Mouse (Mus musculus) hindbrain, embryonic 16.5 days (tissue): Measurements from ENCODE around the gene Fgf15. TPM values are rescaled to one million over a fixed set of nuclear protein-coding genes. Genes with fewer than 3 reads are reported as not detected.
A peak's percentile ranks its signal among the peaks of the same experiment; 100 is the strongest.

Source experiments
- ATAC-seq: fragments of 200-750 bp; cut with Nextera tagmentation; 2 replicates; pipeline ENCODE4 v1.8.0; 2017; ENCODE audit warnings: moderate TSS enrichment, moderate library complexity
- H3K27ac ChIP-seq: fragments of 300-500 bp; sonication (generic); 2 replicates; pipeline ENCODE4 v1.5.1; 2014; ENCODE audit warnings: low read depth, mild to moderate bottlenecking, control low read depth, low read length, moderate library complexity
- H3K27me3 ChIP-seq: fragments of 300-500 bp; sonication (generic); replicated peaks from 2 replicates; pipeline ENCODE4 v1.6.1; 2014; ENCODE audit warnings: low read length; ENCODE audit not compliant: control insufficient read depth, insufficient read depth
- H3K36me3 ChIP-seq: fragments of 300-500 bp; sonication (generic); 2 replicates; pipeline ENCODE4 v1.6.1; 2014; ENCODE audit warnings: mild to moderate bottlenecking, low read length, moderate library complexity, mixed read lengths; ENCODE audit not compliant: control insufficient read depth, insufficient read depth
- H3K4me1 ChIP-seq: fragments of 300-500 bp; sonication (generic); 2 replicates; pipeline ENCODE4 v1.6.1; 2014; ENCODE audit warnings: low read depth, low read length; ENCODE audit not compliant: control insufficient read depth, insufficient read depth
- H3K4me2 ChIP-seq: fragments of 300-500 bp; sonication (generic); 2 replicates; pipeline ENCODE4 v1.6.1; 2014; ENCODE audit warnings: mild to moderate bottlenecking, low read length, control low read depth, moderate library complexity
- H3K4me3 ChIP-seq: fragments of 300-500 bp; sonication (generic); 2 replicates; pipeline ENCODE4 v1.5.1; 2014; ENCODE audit warnings: mild to moderate bottlenecking, low read length, control low read depth, moderate library complexity
- H3K9ac ChIP-seq: fragments of 300-500 bp; sonication (generic); 2 replicates; pipeline ENCODE4 v1.6.1; 2014; ENCODE audit warnings: low read depth, mild to moderate bottlenecking, control low read depth, low read length, moderate library complexity
- H3K9me3 ChIP-seq: fragments of 300-500 bp; sonication (generic); 2 replicates; pipeline ENCODE4 v1.6.1; 2014; ENCODE audit warnings: mild to moderate bottlenecking, low read length, moderate library complexity; ENCODE audit not compliant: control insufficient read depth
- WGBS: fragments of 180-500 bp; shearing (Covaris S2); extraction: QIAGEN DNeasy Blood & Tissue Kit; methylation state at CpG from one replicate; pipeline ENCODE4 v1.1.7; 2014; 5-methylcytosine and 5-hydroxymethylcytosine counted together
- polyA plus RNA-seq: library from polyadenylated mRNA; unstranded; fragments of >200 nt; fragmentation: Nextera tagmentation; extraction: Ambion mirVana; gene quantifications from 2 replicates; pipeline ENCODE4 v1.2.1, GENCODE M21; 2015

Fgf15 gene
- polyA plus RNA-seq, 1 experiment from 2014 or later: 22.7 TPM

DNA sequence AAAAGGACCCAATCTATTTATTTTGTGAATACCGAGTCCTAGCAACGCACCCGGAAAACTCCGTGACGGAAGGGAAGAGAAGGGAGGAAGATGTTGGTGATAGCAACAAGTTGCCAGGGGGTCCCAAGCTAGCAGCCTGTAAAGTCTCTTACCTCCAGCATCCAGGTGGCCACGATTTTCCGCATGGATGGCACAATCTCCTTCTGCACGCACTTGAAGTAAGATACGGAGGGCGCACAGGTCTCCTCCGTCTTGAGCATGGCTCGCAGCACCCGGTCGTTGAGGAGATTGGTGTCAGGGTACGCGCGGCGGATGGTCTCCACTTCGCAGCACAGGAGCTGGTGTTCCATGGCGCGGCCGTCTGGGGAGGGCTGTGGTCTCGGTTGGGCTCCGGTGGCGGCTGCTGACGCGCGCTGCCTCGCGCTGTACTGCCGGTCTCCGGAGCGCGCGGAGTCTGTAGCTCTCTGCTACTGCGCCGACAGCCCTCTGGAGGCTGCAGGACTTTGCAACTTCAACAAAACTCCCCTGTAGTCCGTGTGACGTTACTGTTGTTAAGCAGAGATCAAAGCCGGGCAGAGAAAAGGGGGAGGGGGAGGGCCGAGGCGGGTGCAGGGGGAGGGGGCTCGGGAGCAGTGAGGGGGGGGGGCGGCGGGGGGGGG, 43.1 kb downstream of the Fgf15 start, which contains the start of gene Ccnd1:
Ccnd1 (minus strand) TSS at position 582 of the 659 bp plus-strand sequence.
- H3K27me3 ChIP-seq: peaks cover 24% of the 10 kb centered on the region
- peak; percentile 22 for ATAC-seq

DNA sequence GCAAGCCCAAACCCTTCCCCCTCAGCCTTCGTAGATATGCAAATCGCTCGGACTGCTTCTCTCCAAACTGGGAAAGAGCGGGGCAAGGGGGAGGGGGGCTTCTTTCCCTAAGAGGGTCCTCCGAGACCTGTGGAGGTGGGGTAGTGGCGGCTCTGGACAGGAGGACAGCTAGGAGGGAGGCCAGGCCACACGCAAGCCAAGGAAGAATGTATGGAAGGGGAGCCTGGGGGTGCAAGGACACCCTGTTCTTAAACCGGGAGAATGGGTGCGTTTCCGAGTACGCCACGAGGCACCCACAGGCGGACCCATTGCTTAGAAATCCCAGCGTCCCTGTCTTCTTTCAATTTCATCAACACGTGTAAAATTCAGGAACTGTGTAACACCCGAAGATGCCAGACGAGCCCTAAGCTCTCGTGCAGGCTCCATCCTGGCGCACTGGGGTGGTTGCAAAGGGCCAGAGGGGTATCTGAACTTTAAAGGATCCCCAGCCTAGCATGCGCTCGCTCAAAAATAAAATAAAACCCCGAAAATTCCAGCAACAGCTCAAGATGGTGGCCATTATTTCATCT, 43.8 kb downstream of the Fgf15 start:
- under 1% methylated on average over 22 of the region's 22 CpGs for WGBS
- peak overlapping the region; percentile 46; the same call in 1 of the 2 replicates for H3K27ac ChIP-seq
- no peak for ATAC-seq
- peak overlapping the region; percentile 44 for H3K4me3 ChIP-seq
- no peaks in the 10 kb centered on the region for H3K36me3 ChIP-seq
- peaks cover 24% of the 10 kb centered on the region for H3K27me3 ChIP-seq
- H3K9me3 ChIP-seq: no peaks in the 10 kb centered on the region
- H3K4me2 ChIP-seq: peak overlapping the region; percentile 90
- H3K9ac ChIP-seq: 0 out of 2 replicates have a peak overlapping the region, but pooled peaks have one; percentile 11
- peaks cover 58% of the 10 kb centered on the region for H3K4me1 ChIP-seq

More for the DNA sequence above, 43.1 kb downstream of the Fgf15 start, which contains the start of gene Ccnd1:
- Histone ChIP-seq H3K4me2 (peak within 1 kb of the TSS; percentile 90), H3K27ac (peak within 1 kb of the TSS; percentile 46; the same call in 1 of the 2 replicates), H3K9ac (peak within 1 kb of the TSS; percentile 41), H3K36me3 (no peaks in the 10 kb centered on the region), H3K9me3 (no peaks in the 10 kb centered on the region), H3K4me3 (peak within 1 kb of the TSS; percentile 44), H3K4me1 (peaks cover 58% of the 10 kb centered on the region)
- under 1% methylated on average over 43 of the region's 45 CpGs for WGBS

DNA sequence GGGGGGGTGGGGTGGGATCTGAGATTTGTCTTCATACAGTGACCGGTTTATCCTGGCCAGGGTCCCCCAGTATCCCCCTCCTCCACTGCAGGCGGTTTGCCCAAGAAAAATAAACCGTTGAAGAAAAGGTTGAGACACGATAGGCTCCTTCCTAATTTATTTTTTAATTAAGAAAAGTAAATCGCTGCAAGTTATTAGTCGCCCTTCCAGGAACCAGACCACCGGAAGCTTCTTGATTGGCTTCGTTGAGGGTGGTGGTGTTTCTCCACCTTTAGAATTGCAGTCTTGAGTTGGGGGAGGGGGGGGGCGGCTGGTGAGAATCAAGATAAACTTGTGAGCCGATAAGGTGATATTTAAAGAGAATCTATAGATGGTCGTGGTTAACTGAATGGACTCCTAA, 44.3 kb downstream of the Fgf15 start:
- Histone ChIP-seq H3K4me2 (peak overlapping the region; percentile 90), H3K27ac (no peak overlapping the region), H3K9me3 (no peaks in the 10 kb centered on the region), H3K9ac (no peak overlapping the region), H3K4me3 (peak overlapping the region; percentile 44), H3K4me1 (peaks cover 58% of the 10 kb centered on the region), H3K27me3 (peaks cover 24% of the 10 kb centered on the region), H3K36me3 (no peaks in the 10 kb centered on the region)
- ATAC-seq: no peak
- under 1% methylated on average over 11 of the region's 11 CpGs for WGBS

DNA sequence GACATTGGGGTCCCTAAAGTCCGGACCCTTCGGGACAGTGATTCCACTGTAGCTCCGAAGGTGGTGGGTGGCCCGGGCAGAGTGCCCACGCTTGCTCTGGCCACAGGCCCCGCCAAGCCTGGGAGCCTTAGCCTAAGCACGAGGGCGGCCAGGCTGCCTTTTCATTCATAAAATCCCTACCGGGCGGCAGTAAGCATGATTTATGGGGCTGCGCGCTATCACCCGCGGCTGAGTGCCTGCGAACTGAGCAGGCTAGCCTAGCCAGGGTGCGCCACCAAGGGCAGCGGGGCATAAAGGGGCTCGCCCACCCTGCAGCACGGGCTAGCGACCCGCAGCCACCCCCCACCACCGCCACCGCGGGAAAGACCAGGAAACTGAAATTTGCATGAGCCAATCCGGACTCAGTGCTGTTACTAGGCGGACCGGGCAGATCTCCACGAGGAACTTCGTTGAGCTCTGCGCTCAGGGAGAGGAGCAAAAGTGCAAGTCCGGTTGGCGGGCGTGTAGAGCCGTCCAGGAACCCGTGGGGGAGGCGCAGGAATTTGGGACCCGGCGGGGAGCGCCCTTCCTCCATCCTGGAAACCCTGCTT, 45.0 kb downstream of the Fgf15 start:
- Histone ChIP-seq H3K27me3 (peaks cover 24% of the 10 kb centered on the region), H3K27ac (peak overlapping the region; percentile 73), H3K4me1 (peaks cover 54% of the 10 kb centered on the region), H3K9me3 (no peaks in the 10 kb centered on the region), H3K9ac (peak overlapping the region; percentile 58; the same call in 1 of the 2 replicates), H3K4me2 (peak overlapping the region; percentile 90), H3K36me3 (no peaks in the 10 kb centered on the region), H3K4me3 (peak overlapping the region; percentile 49)
- peak; percentile 63 for ATAC-seq
- under 1% methylated on average over 39 of the region's 39 CpGs for WGBS

GRCm38 (mm10) chr7:144942071-144942743, 45.9 kb downstream of the Fgf15 start:
- H3K4me1 ChIP-seq: peaks cover 54% of the 10 kb centered on the region
- H3K9ac ChIP-seq: peak overlapping the region; percentile 39
- under 1% methylated on average over 35 of the region's 35 CpGs for WGBS
- no peaks in the 10 kb centered on the region for H3K36me3 ChIP-seq
- H3K27ac ChIP-seq: 0 out of 2 replicates have a peak overlapping the region, but pooled peaks have one; percentile 19
- H3K4me2 ChIP-seq: peak overlapping the region; percentile 90
- no peaks in the 10 kb centered on the region for H3K9me3 ChIP-seq
- peak overlapping the region; percentile 49 for H3K4me3 ChIP-seq
- H3K27me3 ChIP-seq: peaks cover 24% of the 10 kb centered on the region
- ATAC-seq: no peak

- Histone ChIP-seq H3K27ac (0 out of 2 replicates have a peak overlapping the region, but pooled peaks have one; percentile 19), H3K27me3 (peaks cover 24% of the 10 kb centered on the region), H3K4me3 (peak overlapping the region; percentile 49), H3K9me3 (no peaks in the 10 kb centered on the region), H3K4me1 (peaks cover 52% of the 10 kb centered on the region), H3K9ac (peak overlapping the region; percentile 39), H3K4me2 (peak overlapping the region; percentile 90), H3K36me3 (no peaks in the 10 kb centered on the region)
- under 1% methylated on average over 20 of the region's 20 CpGs for WGBS
- no peak for ATAC-seq
These were observed 46.4 kb downstream of the Fgf15 start for GRCm38 (mm10) chr7:144942744-144943135.

- Histone ChIP-seq H3K4me1 (peaks cover 47% of the 10 kb centered on the region), H3K27me3 (peaks cover 24% of the 10 kb centered on the region), H3K4me3 (peak overlapping the region; percentile 49), H3K9ac (peak overlapping the region; percentile 39), H3K36me3 (no peaks in the 10 kb centered on the region), H3K9me3 (no peaks in the 10 kb centered on the region), H3K4me2 (peak overlapping the region; percentile 90), H3K27ac (no peak overlapping the region)
- ATAC-seq: peak; percentile 32
- under 1% methylated on average over 45 of the region's 45 CpGs for WGBS
These were observed 46.9 kb downstream of the Fgf15 start for GRCm38 (mm10) chr7:144943254-144943653.
